8 mouse cellular contexts compared by ENCODE assay signal in genomic region chr11:60319257-60320066, GRCm38 (mm10). TPM values are rescaled to one million over a fixed set of nuclear protein-coding genes. Genes with fewer than 3 reads are reported as not detected.
DNase-seq lines count a peak whose midpoint lies in the region; ATAC-seq and TF ChIP-seq lines count a peak whose summit lies in the region.

No protein-coding gene starts in this region.

- no peak overlapping the region for H3K27ac ChIP-seq in embryonic facial prominence, embryonic 13.5 days
- H3K27ac ChIP-seq in embryonic facial prominence, embryonic 10.5 days (replicated peaks): no peak overlapping the region
- H3K27ac ChIP-seq in midbrain, embryonic 14.5 days (replicated peaks; ENCODE audit: low read depth, low read length): peak overlapping the region; percentile 62
- no peak overlapping the region for H3K27ac ChIP-seq in midbrain, embryonic 10.5 days (replicated peaks)
- H3K27ac ChIP-seq in liver, embryonic 14.5 days: no peak overlapping the region

- WGBS in embryonic facial prominence, embryonic 13.5 days: 69% methylated on average over 10 of the region's 10 CpGs
- 84% methylated on average over 10 of the region's 10 CpGs for WGBS in embryonic facial prominence, embryonic 10.5 days
- WGBS in midbrain, embryonic 14.5 days: 70% methylated on average over 10 of the region's 10 CpGs
- 85% methylated on average over 10 of the region's 10 CpGs for WGBS in midbrain, embryonic 10.5 days
- WGBS in liver, embryonic 14.5 days (ENCODE audit: insufficient replicate concordance): 75% methylated on average over 10 of the region's 10 CpGs

- H3K9ac ChIP-seq in embryonic facial prominence, embryonic 13.5 days: no peak overlapping the region
- H3K9ac ChIP-seq in midbrain, embryonic 14.5 days (replicated peaks; ENCODE audit: low read length): no peak overlapping the region
- H3K9ac ChIP-seq in liver, embryonic 14.5 days (replicated peaks): no peak overlapping the region

- H3K4me3 ChIP-seq in embryonic facial prominence, embryonic 13.5 days: no peak overlapping the region
- no peak overlapping the region for H3K4me3 ChIP-seq in embryonic facial prominence, embryonic 10.5 days
- H3K4me3 ChIP-seq in midbrain, embryonic 14.5 days (replicated peaks; ENCODE audit: low read depth, low read length): no peak overlapping the region
- no peak overlapping the region for H3K4me3 ChIP-seq in midbrain, embryonic 10.5 days
- H3K4me3 ChIP-seq in liver, embryonic 14.5 days (ENCODE audit: insufficient read depth in 1 of 2, low read depth in 2 of 2, low read length in 2 of 2): no peak overlapping the region

- ATAC-seq in embryonic facial prominence, embryonic 13.5 days (ENCODE audit: insufficient number of reproducible peaks, insufficient read depth, low FRiP score, low TSS enrichment, low read depth): 0 out of 2 replicates have a peak, but pooled peaks have one; percentile 52
- ATAC-seq in midbrain, embryonic 14.5 days (ENCODE audit: low FRiP score, low TSS enrichment): no peak
- ATAC-seq in liver, embryonic 14.5 days (ENCODE audit: insufficient read depth): 0 out of 2 replicates have a peak, but pooled peaks have one; percentile 33
- ATAC-seq in activated CD4-positive, CD25-positive, alpha-beta regulatory T cell, adult 4 months: no peak

- no peak overlapping the region for H3K4me2 ChIP-seq in embryonic facial prominence, embryonic 13.5 days
- no peak overlapping the region for H3K4me2 ChIP-seq in midbrain, embryonic 14.5 days (ENCODE audit: low read length)
- H3K4me2 ChIP-seq in liver, embryonic 14.5 days (ENCODE audit: low read depth): peak overlapping the region; percentile 38

- H3K27me3 ChIP-seq in embryonic facial prominence, embryonic 13.5 days: no peaks in the 10 kb centered on the region
- no peaks in the 10 kb centered on the region for H3K27me3 ChIP-seq in embryonic facial prominence, embryonic 10.5 days (replicated peaks; ENCODE audit: low read depth, poor library complexity, severe bottlenecking)
- no peaks in the 10 kb centered on the region for H3K27me3 ChIP-seq in midbrain, embryonic 14.5 days (ENCODE audit: control insufficient read depth, insufficient read depth, low read length)
- no peaks in the 10 kb centered on the region for H3K27me3 ChIP-seq in midbrain, embryonic 10.5 days (ENCODE audit: low read depth, poor library complexity, severe bottlenecking)
- H3K27me3 ChIP-seq in liver, embryonic 14.5 days (ENCODE audit: control insufficient read depth, insufficient read depth, low read length): no peaks in the 10 kb centered on the region

- H3K4me1 ChIP-seq in embryonic facial prominence, embryonic 13.5 days: peaks cover 38% of the 10 kb centered on the region
- peaks cover 10% of the 10 kb centered on the region for H3K4me1 ChIP-seq in embryonic facial prominence, embryonic 10.5 days
- peaks cover 34% of the 10 kb centered on the region for H3K4me1 ChIP-seq in midbrain, embryonic 14.5 days (ENCODE audit: control insufficient read depth, insufficient read depth, low read length)
- no peaks in the 10 kb centered on the region for H3K4me1 ChIP-seq in midbrain, embryonic 10.5 days
- H3K4me1 ChIP-seq in liver, embryonic 14.5 days (replicated peaks; ENCODE audit: control insufficient read depth in 2 of 2, insufficient read depth in 2 of 2, low read length in 1 of 2): peaks cover 5 to 17% of the 10 kb centered on the region in 2 experiments; a peak in 3 of 4 replicates

- no peak for TF ChIP-seq EP300 in liver, embryonic 14.5 days (IDR thresholded peaks at IDR 0.05; ENCODE audit: low read depth)

- H3K36me3 ChIP-seq in embryonic facial prominence, embryonic 13.5 days: no peaks in the 10 kb centered on the region
- H3K36me3 ChIP-seq in embryonic facial prominence, embryonic 10.5 days (replicated peaks): no peaks in the 10 kb centered on the region
- H3K36me3 ChIP-seq in midbrain, embryonic 14.5 days (ENCODE audit: control insufficient read depth, insufficient read depth, low read length): no peaks in the 10 kb centered on the region
- H3K36me3 ChIP-seq in midbrain, embryonic 10.5 days: no peaks in the 10 kb centered on the region
- no peaks in the 10 kb centered on the region for H3K36me3 ChIP-seq in liver, embryonic 14.5 days (replicated peaks; ENCODE audit: control insufficient read depth, insufficient read depth, low read depth)

- peak; percentile 18; the same call in 1 of the 2 replicates for TF ChIP-seq CTCF in liver, embryonic 14.5 days (IDR thresholded peaks at IDR 0.05; ENCODE audit: low read depth)

- no peaks in the 10 kb centered on the region for H3K9me3 ChIP-seq in embryonic facial prominence, embryonic 13.5 days
- no peaks in the 10 kb centered on the region for H3K9me3 ChIP-seq in embryonic facial prominence, embryonic 10.5 days
- no peaks in the 10 kb centered on the region for H3K9me3 ChIP-seq in midbrain, embryonic 14.5 days (ENCODE audit: control insufficient read depth, low read length)
- H3K9me3 ChIP-seq in midbrain, embryonic 10.5 days (replicated peaks): no peaks in the 10 kb centered on the region
- no peaks in the 10 kb centered on the region for H3K9me3 ChIP-seq in liver, embryonic 14.5 days (ENCODE audit: control insufficient read depth, low read length)

- DNase-seq in embryonic facial prominence, embryonic 10.5 days (ENCODE audit: low spot score): no peak
- no peak for DNase-seq in midbrain, embryonic 14.5 days
- no peak for DNase-seq in midbrain, embryonic 10.5 days (ENCODE audit: low spot score)
- DNase-seq in liver, embryonic 14.5 days (ENCODE audit: low read depth in 3 of 3, low spot score in 3 of 3): no peak
- DNase-seq in testis, postnatal 10 days (ENCODE audit: low spot score): no peak
- DNase-seq in left cerebral cortex, adult 18-20 months (ENCODE audit: low spot score in 2 of 2): no peak

RNA-seq across cellular contexts. Expression of gene Tom1l2, which starts 33.2 kb away (rescaled TPM):
- polyA plus RNA-seq in embryonic facial prominence, embryonic 13.5 days (2015; fragmentation: Nextera tagmentation; extraction: Ambion mirVana): 27.8 and 29.5 TPM in 2 replicates
- 20.4 and 21.0 TPM in 2 replicates for polyA plus RNA-seq in embryonic facial prominence, embryonic 10.5 days (2016; fragmentation: Nextera tagmentation; extraction: Ambion mirVana)
- polyA plus RNA-seq in midbrain, embryonic 14.5 days (2014; fragmentation: Nextera tagmentation; extraction: Ambion mirVana): 48.5 and 50.9 TPM in 2 replicates
- 17.6 and 26.2 TPM in 2 replicates for polyA plus RNA-seq in midbrain, embryonic 10.5 days (2016; fragmentation: Nextera tagmentation; extraction: Ambion mirVana)
- polyA plus RNA-seq in liver, embryonic 14.5 days (2012; rRNA removed): 4.9 and 5.0 TPM in 2 replicates
- 2.4 and 3.1 TPM in 2 replicates for polyA plus RNA-seq in liver, embryonic 14.5 days (2014; fragmentation: Nextera tagmentation; extraction: Ambion mirVana)
- polyA plus RNA-seq in activated CD4-positive, CD25-positive, alpha-beta regulatory T cell, adult 4 months (2017; shearing (Covaris generic)): 10 to 100 TPM; 15.2 to 20.8 TPM
- total RNA-seq in left cerebral cortex, adult 18-20 months (2021): 100 to 1,000 TPM; 218 to 221 TPM

RNA-seq across cellular contexts. Expression of gene Drc3, which starts 33.7 kb away (rescaled TPM):
- 2.4 and 2.7 TPM in 2 replicates for polyA plus RNA-seq in embryonic facial prominence, embryonic 13.5 days (2015; fragmentation: Nextera tagmentation; extraction: Ambion mirVana)
- 1.2 and 1.6 TPM in 2 replicates for polyA plus RNA-seq in embryonic facial prominence, embryonic 10.5 days (2016; fragmentation: Nextera tagmentation; extraction: Ambion mirVana)
- 5.3 and 6.1 TPM in 2 replicates for polyA plus RNA-seq in midbrain, embryonic 14.5 days (2014; fragmentation: Nextera tagmentation; extraction: Ambion mirVana)
- 1.7 and 1.8 TPM in 2 replicates for polyA plus RNA-seq in midbrain, embryonic 10.5 days (2016; fragmentation: Nextera tagmentation; extraction: Ambion mirVana)
- polyA plus RNA-seq in liver, embryonic 14.5 days (2012; rRNA removed): 0.34 and 0.39 TPM in 2 replicates
- polyA plus RNA-seq in liver, embryonic 14.5 days (2014; fragmentation: Nextera tagmentation; extraction: Ambion mirVana): 0.14 and 0.20 TPM in 2 replicates
- polyA plus RNA-seq in activated CD4-positive, CD25-positive, alpha-beta regulatory T cell, adult 4 months (2017; shearing (Covaris generic)): under 1 TPM; 0.22 to 0.34 TPM
- 10 to 100 TPM; 10.4 to 11.8 TPM for total RNA-seq in left cerebral cortex, adult 18-20 months (2021)

Comparison
In these comparisons a context has a peak if more than half of its experiments do, and no peak if none do; other contexts are left out.
1. ATAC-seq: peak in embryonic facial prominence, embryonic 13.5 days (single experiment) and liver, embryonic 14.5 days (single experiment); none in midbrain, embryonic 14.5 days (single experiment) and activated CD4-positive, CD25-positive, alpha-beta regulatory T cell, adult 4 months (single experiment).